Mouse (Mus musculus) midbrain, embryonic 15.5 days (tissue): Measurements from ENCODE around the gene Vmp1. TPM values are rescaled to one million over a fixed set of nuclear protein-coding genes. Genes with fewer than 3 reads are reported as not detected.

ENCODE experiments used
- ATAC-seq: fragments of 200-750 bp; cut with Nextera tagmentation; replicated peaks from 2 replicates; pipeline ENCODE4 v1.8.0; 2017; ENCODE audit warnings: moderate TSS enrichment
- H3K27ac ChIP-seq: fragments of 300-500 bp; sonication (generic); 2 replicates; pipeline ENCODE4 v1.5.1; 2015; ENCODE audit warnings: mild to moderate bottlenecking, inconsistent platforms
- H3K27me3 ChIP-seq: fragments of 300-500 bp; sonication (generic); replicated peaks from 2 replicates; pipeline ENCODE4 v1.6.1; 2015; ENCODE audit warnings: inconsistent platforms
- H3K36me3 ChIP-seq: fragments of 300-500 bp; sonication (generic); replicated peaks from 2 replicates; pipeline ENCODE4 v1.6.1; 2015; ENCODE audit warnings: inconsistent platforms
- H3K4me1 ChIP-seq: fragments of 300-500 bp; sonication (generic); 2 replicates; pipeline ENCODE4 v1.6.1; 2015; ENCODE audit warnings: inconsistent platforms
- H3K4me2 ChIP-seq: fragments of 300-500 bp; sonication (generic); 2 replicates; pipeline ENCODE4 v1.6.1; 2015; ENCODE audit warnings: inconsistent platforms, mild to moderate bottlenecking, moderate library complexity
- H3K4me3 ChIP-seq: fragments of 300-500 bp; sonication (generic); 2 replicates; pipeline ENCODE4 v1.5.1; 2015; ENCODE audit warnings: mild to moderate bottlenecking, inconsistent platforms
- H3K9ac ChIP-seq: fragments of 300-500 bp; sonication (generic); 2 replicates; pipeline ENCODE4 v1.6.1; 2015; ENCODE audit warnings: mild to moderate bottlenecking, inconsistent platforms
- H3K9me3 ChIP-seq: fragments of 300-500 bp; sonication (generic); 2 replicates; pipeline ENCODE4 v1.6.1; 2016; ENCODE audit warnings: inconsistent platforms
- WGBS: fragments of 180-500 bp; shearing (Covaris S2); methylation state at CpG from one replicate; pipeline ENCODE4 v1.1.7; 2015; ENCODE audit warnings: mixed read lengths; 5-methylcytosine and 5-hydroxymethylcytosine counted together
- polyA plus RNA-seq: library from polyadenylated mRNA; unstranded; fragments of >200 nt; fragmentation: Nextera tagmentation; extraction: Ambion mirVana; gene quantifications from 2 replicates; pipeline ENCODE4 v1.2.1, GENCODE M21; 2015

Vmp1 gene
- polyA plus RNA-seq, 1 experiment from 2014 or later: 111 TPM

- Histone ChIP-seq H3K27me3 (no peaks in the 10 kb centered on the region), H3K36me3 (peaks cover 7% of the 10 kb centered on the region; the same call in 1 of the 2 replicates), H3K4me1 (no peaks in the 10 kb centered on the region), H3K27ac (no peak overlapping the region), H3K9me3 (no peaks in the 10 kb centered on the region), H3K9ac (no peak overlapping the region), H3K4me3 (no peak overlapping the region), H3K4me2 (no peak overlapping the region)
- ATAC-seq: no peak
- 93% methylated on average over 5 of the region's 5 CpGs for WGBS
These were observed 78.7 kb downstream of the Vmp1 start for GRCm38 (mm10) chr11:86604732-86605520.

- Histone ChIP-seq H3K9me3 (no peaks in the 10 kb centered on the region), H3K27ac (no peak overlapping the region), H3K4me2 (no peak overlapping the region), H3K36me3 (peaks cover 7% of the 10 kb centered on the region; the same call in 1 of the 2 replicates), H3K9ac (no peak overlapping the region), H3K4me3 (no peak overlapping the region), H3K4me1 (no peaks in the 10 kb centered on the region), H3K27me3 (no peaks in the 10 kb centered on the region)
- 97% methylated on average over 3 of the region's 3 CpGs for WGBS
- no peak for ATAC-seq
These were observed 79.3 kb downstream of the Vmp1 start for GRCm38 (mm10) chr11:86604289-86604688.

GRCm38 (mm10) chr11:86603719-86604118 lies 79.9 kb downstream of the Vmp1 start:
- Histone ChIP-seq H3K9ac (no peak overlapping the region), H3K4me1 (no peaks in the 10 kb centered on the region), H3K27ac (no peak overlapping the region), H3K9me3 (no peaks in the 10 kb centered on the region), H3K4me2 (no peak overlapping the region), H3K36me3 (peaks cover 7% of the 10 kb centered on the region; the same call in 1 of the 2 replicates), H3K4me3 (no peak overlapping the region), H3K27me3 (no peaks in the 10 kb centered on the region)
- 92% methylated on average over 1 of the region's 1 CpGs for WGBS
- no peak for ATAC-seq

GRCm38 (mm10) chr11:86602116-86602515 lies 81.5 kb downstream of the Vmp1 start:
- Histone ChIP-seq H3K9me3 (no peaks in the 10 kb centered on the region), H3K4me2 (no peak overlapping the region), H3K4me1 (no peaks in the 10 kb centered on the region), H3K27ac (no peak overlapping the region), H3K27me3 (no peaks in the 10 kb centered on the region), H3K36me3 (peaks cover 7% of the 10 kb centered on the region; the same call in 1 of the 2 replicates), H3K4me3 (no peak overlapping the region), H3K9ac (no peak overlapping the region)
- ATAC-seq: no peak
- 68% methylated on average over 3 of the region's 3 CpGs for WGBS

- no peak for ATAC-seq
- 92% methylated on average over 7 of the region's 7 CpGs for WGBS
These were observed 83.5 kb downstream of the Vmp1 start for GRCm38 (mm10) chr11:86600209-86600557.

GRCm38 (mm10) chr11:86599378-86600208 lies 84.0 kb downstream of the Vmp1 start:
- no peak overlapping the region for H3K27ac ChIP-seq
- 79% methylated on average over 4 of the region's 4 CpGs for WGBS

More at GRCm38 (mm10) chr11:86600209-86600557, 83.5 kb downstream of the Vmp1 start:
- Histone ChIP-seq H3K4me2 (no peak overlapping the region), H3K4me1 (no peaks in the 10 kb centered on the region), H3K9me3 (no peaks in the 10 kb centered on the region), H3K27ac (no peak overlapping the region), H3K4me3 (no peak overlapping the region), H3K27me3 (no peaks in the 10 kb centered on the region), H3K9ac (no peak overlapping the region), H3K36me3 (no peaks in the 10 kb centered on the region)

GRCm38 (mm10) chr11:86598572-86598971 lies 85.1 kb downstream of the Vmp1 start:
- Histone ChIP-seq H3K36me3 (no peaks in the 10 kb centered on the region), H3K9ac (no peak overlapping the region), H3K27me3 (no peaks in the 10 kb centered on the region), H3K9me3 (no peaks in the 10 kb centered on the region), H3K4me3 (no peak overlapping the region), H3K27ac (no peak overlapping the region), H3K4me1 (no peaks in the 10 kb centered on the region), H3K4me2 (no peak overlapping the region)
- no peak for ATAC-seq
- WGBS: 85% methylated on average over 1 of the region's 1 CpGs

More at GRCm38 (mm10) chr11:86599378-86600208, 84.0 kb downstream of the Vmp1 start:
- no peak overlapping the region for H3K9ac ChIP-seq
- ATAC-seq: no peak
- H3K9me3 ChIP-seq: no peaks in the 10 kb centered on the region
- H3K4me3 ChIP-seq: no peak overlapping the region
- no peak overlapping the region for H3K4me2 ChIP-seq
- no peaks in the 10 kb centered on the region for H3K36me3 ChIP-seq
- no peaks in the 10 kb centered on the region for H3K4me1 ChIP-seq
- H3K27me3 ChIP-seq: no peaks in the 10 kb centered on the region

GRCm38 (mm10) chr11:86598154-86598553 lies 85.5 kb downstream of the Vmp1 start:
- no peak for ATAC-seq
- Histone ChIP-seq H3K4me2 (no peak overlapping the region), H3K4me1 (peaks cover 3% of the 10 kb centered on the region; the same call in 1 of the 2 replicates), H3K27ac (no peak overlapping the region), H3K9ac (no peak overlapping the region), H3K27me3 (no peaks in the 10 kb centered on the region), H3K4me3 (no peak overlapping the region), H3K36me3 (no peaks in the 10 kb centered on the region), H3K9me3 (no peaks in the 10 kb centered on the region)
- 91% methylated on average over 5 of the region's 5 CpGs for WGBS

- 95% methylated on average over 3 of the region's 3 CpGs for WGBS
- no peak overlapping the region for H3K9ac ChIP-seq
- H3K27ac ChIP-seq: no peak overlapping the region
- H3K4me3 ChIP-seq: no peak overlapping the region
- H3K27me3 ChIP-seq: no peaks in the 10 kb centered on the region
- no peaks in the 10 kb centered on the region for H3K9me3 ChIP-seq
- ATAC-seq: no peak
- no peaks in the 10 kb centered on the region for H3K36me3 ChIP-seq
- no peak overlapping the region for H3K4me2 ChIP-seq
- H3K4me1 ChIP-seq: peaks cover 6% of the 10 kb centered on the region; the same call in 1 of the 2 replicates
These were observed 86.7 kb downstream of the Vmp1 start for GRCm38 (mm10) chr11:86596976-86597375.

GRCm38 (mm10) chr11:86596187-86596960 lies 87.3 kb downstream of the Vmp1 start:
- H3K9me3 ChIP-seq: no peaks in the 10 kb centered on the region
- WGBS: 87% methylated on average over 7 of the region's 7 CpGs
- H3K4me1 ChIP-seq: peaks cover 6% of the 10 kb centered on the region; the same call in 1 of the 2 replicates
- H3K4me3 ChIP-seq: no peak overlapping the region
- no peak overlapping the region for H3K4me2 ChIP-seq
- no peaks in the 10 kb centered on the region for H3K27me3 ChIP-seq
- ATAC-seq: no peak
- no peak overlapping the region for H3K27ac ChIP-seq
- H3K9ac ChIP-seq: no peak overlapping the region
- H3K36me3 ChIP-seq: no peaks in the 10 kb centered on the region

- Histone ChIP-seq H3K4me3 (no peak overlapping the region), H3K4me2 (no peak overlapping the region), H3K9ac (no peak overlapping the region), H3K36me3 (no peaks in the 10 kb centered on the region), H3K27ac (no peak overlapping the region), H3K4me1 (peaks cover 6% of the 10 kb centered on the region; the same call in 1 of the 2 replicates), H3K27me3 (no peaks in the 10 kb centered on the region), H3K9me3 (no peaks in the 10 kb centered on the region)
- ATAC-seq: no peak
- WGBS: 91% methylated on average over 6 of the region's 6 CpGs
These were observed 88.3 kb downstream of the Vmp1 start for GRCm38 (mm10) chr11:86595366-86595765.
